Mouse (Mus musculus) E14TG2a.4 (cell line): Measurements from ENCODE around the gene Dgki.

Source experiments
- H3K27me3 ChIP-seq: 2 replicates; pipeline ENCODE4 v1.6.1; 2014; ENCODE audit warnings: low read length, control low read depth; ENCODE audit not compliant: insufficient read depth
- H3K36me3 ChIP-seq: 2 replicates; pipeline ENCODE4 v1.6.1; 2014; ENCODE audit warnings: low read length, control low read depth; ENCODE audit not compliant: insufficient read depth
- H3K4me1 ChIP-seq: replicated peaks from 2 replicates; pipeline ENCODE4 v1.6.1; 2014; ENCODE audit warnings: low read depth, low read length, control low read depth
- H3K4me3 ChIP-seq: replicated peaks from 2 replicates; pipeline ENCODE4 v1.5.1; 2014; ENCODE audit warnings: mild to moderate bottlenecking, low read length
- H3K9me3 ChIP-seq: 2 replicates; pipeline ENCODE4 v1.6.1; 2014; ENCODE audit warnings: low read length, control low read depth
- CTCF ChIP-seq: conservative IDR thresholded peaks from 2 replicates; pipeline ENCODE4 v1.5.1; 2014; ENCODE audit warnings: low read length
- NANOG ChIP-seq: IDR thresholded peaks from 2 replicates; pipeline ENCODE4 v1.6.1; 2014; ENCODE audit warnings: borderline replicate concordance, low read length, mixed read lengths
- POU5F1 ChIP-seq: IDR thresholded peaks from 2 replicates; pipeline ENCODE4 v1.6.1; 2014; ENCODE audit warnings: low read length, borderline replicate concordance

The Dgki gene

GRCm38 (mm10) chr6:37284879-37285278, 15.1 kb downstream of the Dgki start:
- H3K4me1 ChIP-seq = no peaks in the 10 kb centered on the region
- H3K36me3 ChIP-seq = no peaks in the 10 kb centered on the region
- H3K9me3 ChIP-seq = no peaks in the 10 kb centered on the region
- no peaks in the 10 kb centered on the region for H3K27me3 ChIP-seq
- TF ChIP-seq POU5F1 = no peak
- no peak for TF ChIP-seq CTCF
- TF ChIP-seq NANOG = no peak
- H3K4me3 ChIP-seq = no peak overlapping the region

GRCm38 (mm10) chr6:37283336-37283735, 16.6 kb downstream of the Dgki start:
- no peaks in the 10 kb centered on the region for H3K36me3 ChIP-seq
- no peak for TF ChIP-seq POU5F1
- no peak for TF ChIP-seq NANOG
- TF ChIP-seq CTCF = no peak
- H3K27me3 ChIP-seq = no peaks in the 10 kb centered on the region
- H3K4me1 ChIP-seq = no peaks in the 10 kb centered on the region
- no peaks in the 10 kb centered on the region for H3K9me3 ChIP-seq
- no peak overlapping the region for H3K4me3 ChIP-seq

- Histone ChIP-seq H3K4me3 (no peak overlapping the region), H3K27me3 (no peaks in the 10 kb centered on the region), H3K9me3 (no peaks in the 10 kb centered on the region), H3K36me3 (no peaks in the 10 kb centered on the region), H3K4me1 (no peaks in the 10 kb centered on the region)
- no peak for TF ChIP-seq POU5F1
- TF ChIP-seq NANOG = no peak
- TF ChIP-seq CTCF = no peak
These were observed 17.3 kb downstream of the Dgki start for GRCm38 (mm10) chr6:37282659-37283058.

- H3K4me1 ChIP-seq = peaks cover 8% of the 10 kb centered on the region
- H3K27me3 ChIP-seq = no peaks in the 10 kb centered on the region
- no peak for TF ChIP-seq POU5F1
- no peak for TF ChIP-seq NANOG
- no peak for TF ChIP-seq CTCF
- no peak overlapping the region for H3K4me3 ChIP-seq
- no peaks in the 10 kb centered on the region for H3K9me3 ChIP-seq
- no peaks in the 10 kb centered on the region for H3K36me3 ChIP-seq
These were observed 22.9 kb downstream of the Dgki start for GRCm38 (mm10) chr6:37276834-37277715.

GRCm38 (mm10) chr6:37276181-37276580, 23.8 kb downstream of the Dgki start:
- Histone ChIP-seq H3K27me3 (no peaks in the 10 kb centered on the region), H3K9me3 (no peaks in the 10 kb centered on the region), H3K36me3 (no peaks in the 10 kb centered on the region), H3K4me3 (no peak overlapping the region), H3K4me1 (peaks cover 8% of the 10 kb centered on the region)
- no peak for TF ChIP-seq POU5F1
- no peak for TF ChIP-seq CTCF
- no peak for TF ChIP-seq NANOG

GRCm38 (mm10) chr6:37270905-37271591, 28.9 kb downstream of the Dgki start:
- H3K4me1 ChIP-seq = no peaks in the 10 kb centered on the region
- H3K9me3 ChIP-seq = no peaks in the 10 kb centered on the region
- H3K36me3 ChIP-seq = no peaks in the 10 kb centered on the region
- no peaks in the 10 kb centered on the region for H3K27me3 ChIP-seq
- TF ChIP-seq POU5F1 = no peak
- no peak for TF ChIP-seq CTCF
- TF ChIP-seq NANOG = no peak
- H3K4me3 ChIP-seq = no peak overlapping the region

- H3K4me1 ChIP-seq = no peaks in the 10 kb centered on the region
- no peaks in the 10 kb centered on the region for H3K27me3 ChIP-seq
- TF ChIP-seq CTCF = no peak
- TF ChIP-seq NANOG = no peak
- TF ChIP-seq POU5F1 = no peak
- H3K4me3 ChIP-seq = no peak overlapping the region
- peaks cover 4% of the 10 kb centered on the region for H3K9me3 ChIP-seq
- H3K36me3 ChIP-seq = no peaks in the 10 kb centered on the region
These were observed 31.4 kb downstream of the Dgki start for GRCm38 (mm10) chr6:37268589-37268988.

GRCm38 (mm10) chr6:37267952-37268351, 32.0 kb downstream of the Dgki start:
- peaks cover 5% of the 10 kb centered on the region for H3K9me3 ChIP-seq
- TF ChIP-seq POU5F1 (no peak), CTCF (no peak), NANOG (no peak)
- no peaks in the 10 kb centered on the region for H3K36me3 ChIP-seq
- no peaks in the 10 kb centered on the region for H3K4me1 ChIP-seq
- no peaks in the 10 kb centered on the region for H3K27me3 ChIP-seq
- H3K4me3 ChIP-seq = no peak overlapping the region

GRCm38 (mm10) chr6:37262486-37262885, 37.5 kb downstream of the Dgki start:
- Histone ChIP-seq H3K4me3 (no peak overlapping the region), H3K27me3 (no peaks in the 10 kb centered on the region), H3K36me3 (no peaks in the 10 kb centered on the region), H3K9me3 (peaks cover 5% of the 10 kb centered on the region), H3K4me1 (no peaks in the 10 kb centered on the region)
- TF ChIP-seq NANOG (no peak), CTCF (no peak), POU5F1 (no peak)
